ENCODE assay signal across 8 mouse cellular contexts in genomic region chr9:66795464-66796324, GRCm38 (mm10). TPM values are rescaled to one million over a fixed set of nuclear protein-coding genes. Genes with fewer than 3 reads are reported as not detected.
DNase-seq lines count a peak whose midpoint lies in the region; ATAC-seq and TF ChIP-seq lines count a peak whose summit lies in the region.

Aph1b (minus strand) TSS chr9:66795490.

- H3K9me3 ChIP-seq in G1E (replicated peaks), result no peaks in the 10 kb centered on the region
- no peaks in the 10 kb centered on the region for H3K9me3 ChIP-seq in forebrain, embryonic 16.5 days (ENCODE audit: control insufficient read depth, low read length)
- no peaks in the 10 kb centered on the region for H3K9me3 ChIP-seq in lung, embryonic 14.5 days (ENCODE audit: low read depth, low read length)

- H3K27me3 ChIP-seq in G1E (ENCODE audit: insufficient read depth, low read length), result peaks cover 10% of the 10 kb centered on the region
- H3K27me3 ChIP-seq in forebrain, embryonic 16.5 days (replicated peaks; ENCODE audit: control insufficient read depth, insufficient read depth, low read length), result no peaks in the 10 kb centered on the region
- no peaks in the 10 kb centered on the region for H3K27me3 ChIP-seq in lung, embryonic 14.5 days (ENCODE audit: insufficient read depth, low read length)
- no peaks in the 10 kb centered on the region for H3K27me3 ChIP-seq in thymus, adult 2 months (ENCODE audit: control insufficient read depth, insufficient read depth, low read length)

- peak within 1 kb of the TSS; percentile 70 for H3K4me2 ChIP-seq in forebrain, embryonic 16.5 days (ENCODE audit: low read length)
- peak within 1 kb of the TSS; percentile 83 for H3K4me2 ChIP-seq in lung, embryonic 14.5 days

- TF ChIP-seq POLR2A in olfactory bulb, adult 2 months (IDR thresholded peaks at IDR 0.05; ENCODE audit: insufficient read depth, low read depth, low read length), result 0 out of 2 replicates have a peak, but pooled peaks have one; percentile 3
- TF ChIP-seq POLR2A in thymus, adult 2 months (IDR thresholded peaks at IDR 0.05; ENCODE audit: control insufficient read depth, extremely low read depth, insufficient read depth, low read length, poor library complexity), result no peak

- DNase-seq in G1E (ENCODE audit: low spot score), result peak; percentile 84
- DNase-seq in cerebellum, adult 18-20 months, result peak; percentile 97 to 99
- peak; percentile 95 to 96 for DNase-seq in heart, postnatal 36 days
- DNase-seq in layer of hippocampus, adult 2 months (ENCODE audit: low spot score in 2 of 2), result peak; percentile 92 to 95
- DNase-seq in lung, embryonic 14.5 days, result peak; percentile 98
- peak; percentile 91 for DNase-seq in thymus, adult 2 months

- peak within 1 kb of the TSS; percentile 92 for H3K9ac ChIP-seq in forebrain, embryonic 16.5 days (replicated peaks; ENCODE audit: low read depth, low read length)
- H3K9ac ChIP-seq in lung, embryonic 14.5 days, result peak within 1 kb of the TSS; percentile 70

- under 1% methylated on average over 42 of the region's 42 CpGs for WGBS in forebrain, embryonic 16.5 days
- WGBS in lung, embryonic 14.5 days, result under 1% methylated on average over 42 of the region's 42 CpGs
- under 1% methylated on average over 42 of the region's 42 CpGs for WGBS in olfactory bulb, adult 2 months
- WGBS in thymus, adult 2 months, result 0% methylated on average over 42 of the region's 42 CpGs

- H3K4me1 ChIP-seq in G1E (ENCODE audit: insufficient read depth, low read depth, low read length), result peaks cover 21% of the 10 kb centered on the region
- peaks cover 17% of the 10 kb centered on the region for H3K4me1 ChIP-seq in forebrain, embryonic 16.5 days (replicated peaks; ENCODE audit: control insufficient read depth, insufficient read depth, low read length)
- H3K4me1 ChIP-seq in lung, embryonic 14.5 days (ENCODE audit: insufficient read depth), result 0 out of 2 replicates have a peak, but pooled peaks cover 3% of the 10 kb centered on the region
- H3K4me1 ChIP-seq in olfactory bulb, adult 2 months (ENCODE audit: control insufficient read depth, insufficient read depth, low read length), result no peaks in the 10 kb centered on the region
- 0 out of 2 replicates have a peak, but pooled peaks cover 4% of the 10 kb centered on the region for H3K4me1 ChIP-seq in thymus, adult 2 months (replicated peaks; ENCODE audit: control insufficient read depth, insufficient read depth, low read length)

- peak within 1 kb of the TSS; percentile 76 for H3K4me3 ChIP-seq in G1E (ENCODE audit: low read depth, low read length)
- H3K4me3 ChIP-seq in forebrain, embryonic 16.5 days (replicated peaks; ENCODE audit: low read length), result peak within 1 kb of the TSS; percentile 71
- H3K4me3 ChIP-seq in layer of hippocampus, adult 2 months, result peak within 1 kb of the TSS; percentile 72
- peak within 1 kb of the TSS; percentile 55 for H3K4me3 ChIP-seq in lung, embryonic 14.5 days (ENCODE audit: low read depth, low read length)
- peak within 1 kb of the TSS; percentile 74 for H3K4me3 ChIP-seq in olfactory bulb, adult 2 months (ENCODE audit: insufficient read depth, low read depth, low read length)
- H3K4me3 ChIP-seq in thymus, adult 2 months (ENCODE audit: control insufficient read depth, insufficient read depth, low read length), result peak within 1 kb of the TSS; percentile 77

- no peaks in the 10 kb centered on the region for H3K36me3 ChIP-seq in G1E (replicated peaks)
- H3K36me3 ChIP-seq in forebrain, embryonic 16.5 days (ENCODE audit: control insufficient read depth, insufficient read depth), result no peaks in the 10 kb centered on the region
- H3K36me3 ChIP-seq in lung, embryonic 14.5 days (ENCODE audit: insufficient read depth), result no peaks in the 10 kb centered on the region
- no peaks in the 10 kb centered on the region for H3K36me3 ChIP-seq in thymus, adult 2 months (ENCODE audit: control insufficient read depth, insufficient read depth, low read length)

- intact Hi-C loops in heart, postnatal 36 days (cut with DNase I), result loop anchor here (5.0 to 10.0 kb wide), 2 partner anchors 249 to 283 kb away; partner anchors contain the start of genes Fbxl22 and Tpm1

- H3K27ac ChIP-seq in forebrain, embryonic 16.5 days (ENCODE audit: low read length), result peak within 1 kb of the TSS; percentile 88
- H3K27ac ChIP-seq in layer of hippocampus, adult 2 months, result peak within 1 kb of the TSS; percentile 91
- peak within 1 kb of the TSS; percentile 87 for H3K27ac ChIP-seq in lung, embryonic 14.5 days (ENCODE audit: low read depth)
- H3K27ac ChIP-seq in olfactory bulb, adult 2 months (ENCODE audit: insufficient read depth, low read depth, low read length), result peak within 1 kb of the TSS; percentile 83
- H3K27ac ChIP-seq in thymus, adult 2 months (ENCODE audit: control insufficient read depth, insufficient read depth, low read length), result no peak within 1 kb of the TSS

- peak; percentile 90 for ATAC-seq in G1E (ENCODE audit: extremely low read depth, insufficient number of reproducible peaks, low FRiP score, poor library complexity, severe bottlenecking)
- peak; percentile 98 for ATAC-seq in forebrain, embryonic 16.5 days
- peak; percentile 98 for ATAC-seq in lung, embryonic 14.5 days (ENCODE audit: insufficient read depth)

- no peak for TF ChIP-seq CTCF in G1E (IDR thresholded peaks at IDR 0.05; ENCODE audit: low read depth, low read length)
- no peak for TF ChIP-seq CTCF in layer of hippocampus, adult 2 months (conservative IDR thresholded peaks at IDR 0.05)
- TF ChIP-seq CTCF in lung, embryonic 14.5 days (IDR thresholded peaks at IDR 0.05; ENCODE audit: low read depth), result no peak
- no peak for TF ChIP-seq CTCF in olfactory bulb, adult 2 months (IDR thresholded peaks at IDR 0.05; ENCODE audit: insufficient read depth, low read depth, low read length)
- TF ChIP-seq CTCF in thymus, adult 2 months (IDR thresholded peaks at IDR 0.05; ENCODE audit: borderline replicate concordance, control insufficient read depth, extremely low read depth, insufficient read depth, low read length, poor library complexity), result peak; percentile 33; the same call in 1 of the 2 replicates

RNA-seq across cellular contexts. Expression of gene Aph1b, which starts in this region (rescaled TPM):
- total RNA-seq in G1E (2014; fragmentation: Nextera tagmentation), result 0.29 and 0.98 TPM in 2 replicates
- 0.98 and 0.99 TPM in 2 replicates for total RNA-seq in G1E (2017)
- 0.01 and 0.04 TPM in 2 replicates for polyA plus RNA-seq in G1E (2012)
- 32.9 and 34.3 TPM in 2 replicates for polyA plus RNA-seq in forebrain, embryonic 16.5 days (2015; fragmentation: Nextera tagmentation; extraction: Ambion mirVana)
- total RNA-seq in heart, postnatal 36 days (2021), result 1 to 10 TPM; 4.9 to 6.4 TPM
- 10 to 100 TPM; 32.3 to 37.1 TPM for total RNA-seq in layer of hippocampus, adult 2 months (2021)
- 9.3 and 9.6 TPM in 2 replicates for polyA plus RNA-seq in lung, embryonic 14.5 days (2014; fragmentation: Nextera tagmentation; extraction: Ambion mirVana)
- not detected in 2 replicates for polyA plus RNA-seq in olfactory bulb, adult 2 months (2012; ENCODE audit: insufficient read depth, insufficient read length, low replicate concordance, missing spikeins)
- 1.2 and 1.8 TPM in 2 replicates for polyA plus RNA-seq in thymus, adult 2 months (2012; rRNA removed)

Comparison
In these comparisons a context has a peak if more than half of its experiments do, and no peak if none do; other contexts are left out.
1. RNA of gene Aph1b (total RNA-seq): 32.3 to 37.1 TPM in layer of hippocampus, adult 2 months; 4.9 to 6.4 TPM in heart, postnatal 36 days and 0.29 to 0.99 TPM in G1E; every median in the first group is over 4 times any median in the second.
2. Peak in DNase-seq, ATAC-seq and H3K4me3 ChIP-seq in G1E; RNA of the gene not detected or under 1 TPM.
3. Peak in every context shown above with its lines, with median percentiles within 50 percentile points of each other: ATAC-seq, DNase-seq and H3K4me3 ChIP-seq.